Mouse (Mus musculus) E14TG2a.4 (cell line): ENCODE results near the gene Has3.
"Not testable (repeated sequence)": the region's sequence is repeated elsewhere in the genome, so short reads cannot be mapped to it uniquely, and the experiment has no call there.

ENCODE experiments used
- H3K27me3 ChIP-seq: 2 replicates; pipeline ENCODE4 v1.6.1; 2014; ENCODE audit warnings: low read length, control low read depth; ENCODE audit not compliant: insufficient read depth
- H3K36me3 ChIP-seq: 2 replicates; pipeline ENCODE4 v1.6.1; 2014; ENCODE audit warnings: low read length, control low read depth; ENCODE audit not compliant: insufficient read depth
- H3K4me1 ChIP-seq: replicated peaks from 2 replicates; pipeline ENCODE4 v1.6.1; 2014; ENCODE audit warnings: low read depth, low read length, control low read depth
- H3K4me3 ChIP-seq: replicated peaks from 2 replicates; pipeline ENCODE4 v1.5.1; 2014; ENCODE audit warnings: mild to moderate bottlenecking, low read length
- H3K9me3 ChIP-seq: 2 replicates; pipeline ENCODE4 v1.6.1; 2014; ENCODE audit warnings: low read length, control low read depth
- CTCF ChIP-seq: conservative IDR thresholded peaks from 2 replicates; pipeline ENCODE4 v1.5.1; 2014; ENCODE audit warnings: low read length
- NANOG ChIP-seq: IDR thresholded peaks from 2 replicates; pipeline ENCODE4 v1.6.1; 2014; ENCODE audit warnings: borderline replicate concordance, low read length, mixed read lengths
- POU5F1 ChIP-seq: IDR thresholded peaks from 2 replicates; pipeline ENCODE4 v1.6.1; 2014; ENCODE audit warnings: low read length, borderline replicate concordance

The Has3 gene

DNA sequence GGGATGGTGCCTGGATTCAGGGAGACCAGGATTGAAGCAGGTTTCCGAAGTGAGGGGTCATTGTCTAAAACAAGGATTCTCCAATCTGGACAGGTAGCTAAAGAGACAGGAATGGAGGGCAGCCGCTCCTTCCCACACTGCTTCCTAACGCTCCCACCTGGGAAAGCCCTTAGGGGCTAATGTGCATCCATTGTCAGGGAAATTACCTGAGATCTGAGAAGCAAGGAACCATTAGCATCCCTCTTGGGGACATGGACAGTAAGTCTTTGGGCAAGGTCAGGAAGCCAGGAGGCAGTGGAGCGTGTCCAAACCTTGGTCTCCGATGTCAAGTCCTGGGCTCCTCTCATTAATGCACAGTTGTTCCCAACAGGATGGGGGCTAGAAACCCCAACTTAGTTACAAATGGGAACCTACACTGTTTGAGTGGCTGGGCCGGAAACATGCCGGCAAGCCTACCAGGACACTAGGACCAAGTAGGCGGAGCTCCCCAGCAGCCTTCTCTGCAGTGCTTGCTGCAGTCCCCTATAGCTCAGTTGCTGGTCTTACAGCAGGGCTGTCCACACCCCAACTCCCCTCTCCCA lies 2.5 kb downstream of the Has3 start:
- Histone ChIP-seq H3K27me3 (peaks cover 44% of the 10 kb centered on the region), H3K4me1 (peaks cover 77% of the 10 kb centered on the region), H3K9me3 (no peaks in the 10 kb centered on the region), H3K4me3 (peak overlapping the region; percentile 84), H3K36me3 (peaks cover 36% of the 10 kb centered on the region)
- TF ChIP-seq POU5F1 (peak; percentile 46; the same call in 1 of the 2 replicates), NANOG (peak; percentile 91), CTCF (no peak)

DNA sequence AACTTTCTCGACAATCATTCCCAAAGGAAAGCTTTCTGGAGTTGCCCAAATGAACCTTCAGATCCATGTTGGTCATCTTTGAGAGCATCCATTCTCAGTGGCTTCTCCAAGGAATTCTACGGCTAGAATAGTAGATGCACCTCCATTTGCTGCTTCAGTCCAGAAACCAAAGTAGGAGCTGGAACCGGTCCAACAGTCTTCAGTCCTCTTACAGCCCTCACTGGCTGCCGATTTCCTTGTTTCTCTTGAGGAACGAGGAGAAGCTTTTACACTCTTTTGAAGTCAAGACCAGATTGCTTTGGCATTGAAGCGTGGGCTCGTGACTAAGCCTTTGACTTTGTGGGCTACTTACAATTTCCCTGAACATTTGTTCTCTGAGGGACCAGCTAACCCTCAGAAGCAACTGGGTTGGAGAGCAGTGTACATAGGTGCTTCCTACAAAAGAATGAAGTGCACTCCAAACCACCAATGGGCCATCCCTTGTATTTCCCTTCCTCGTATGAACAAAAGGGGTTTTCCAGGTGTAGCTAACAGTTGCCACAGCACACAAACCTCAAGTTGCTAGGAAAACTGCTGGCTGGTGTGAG lies 10.2 kb downstream of the Has3 start:
- Histone ChIP-seq H3K36me3 (peaks cover 97% of the 10 kb centered on the region), H3K9me3 (no peaks in the 10 kb centered on the region), H3K4me1 (peaks cover 47% of the 10 kb centered on the region), H3K27me3 (no peaks in the 10 kb centered on the region), H3K4me3 (no peak overlapping the region)
- no peak for TF ChIP-seq CTCF
- TF ChIP-seq POU5F1, result no peak
- no peak for TF ChIP-seq NANOG

DNA sequence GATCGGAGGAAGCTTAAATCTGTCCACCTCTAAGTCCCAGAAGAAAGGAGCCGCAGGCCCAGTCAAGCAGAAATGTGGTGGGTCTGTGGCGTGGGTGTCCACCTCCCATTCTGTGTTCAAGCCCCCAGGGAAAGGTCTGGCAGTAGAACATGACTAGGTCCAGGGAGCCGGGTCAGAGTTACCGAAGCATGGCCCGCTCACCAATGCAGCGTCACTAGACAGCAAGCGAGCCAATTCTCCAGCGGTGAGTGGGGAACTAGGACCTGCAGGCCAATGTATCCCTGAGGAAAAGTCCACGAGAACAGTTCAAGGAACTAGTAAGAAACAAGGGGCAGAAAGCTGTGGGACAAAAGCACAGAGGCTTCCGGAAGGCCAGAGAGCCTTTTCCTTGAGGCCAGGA lies 14.1 kb downstream of the Has3 start:
- H3K4me3 ChIP-seq, H3K27me3 ChIP-seq, H3K9me3 ChIP-seq: not testable (repeated sequence)
- Histone ChIP-seq H3K36me3 (peaks cover 93% of the 10 kb centered on the region), H3K4me1 (peaks cover 70% of the 10 kb centered on the region)

DNA sequence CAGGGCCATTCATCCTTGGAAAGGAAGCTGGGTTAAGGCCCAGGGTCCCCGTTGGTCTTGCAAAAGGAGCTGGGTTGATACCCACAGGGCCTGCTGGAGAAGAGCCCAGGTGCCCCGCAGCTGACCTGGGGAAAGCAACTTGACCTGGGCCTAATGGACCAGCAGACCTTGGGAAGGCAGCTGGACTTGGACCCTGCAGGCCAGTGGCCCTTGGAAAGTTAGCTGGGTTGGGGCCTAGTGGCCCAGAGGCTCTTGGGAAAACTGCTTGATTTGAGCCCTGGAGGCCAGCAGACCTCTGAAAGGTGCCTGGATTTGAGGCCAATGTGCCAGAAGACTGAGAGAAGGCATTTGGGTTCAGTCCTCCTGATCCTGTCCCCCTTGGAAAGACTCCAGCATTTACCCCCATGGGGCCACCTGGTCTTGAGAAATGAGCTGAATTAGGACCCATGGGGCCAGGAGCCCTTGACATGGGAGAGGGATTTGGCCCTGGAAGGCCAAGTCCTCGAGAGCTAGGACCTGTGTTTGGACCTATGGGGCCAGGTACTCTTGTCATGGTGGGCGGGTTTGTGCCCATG lies 14.9 kb downstream of the Has3 start:
- Histone ChIP-seq H3K36me3 (peaks cover 90% of the 10 kb centered on the region), H3K4me1 (peaks cover 78% of the 10 kb centered on the region)
- H3K9me3 ChIP-seq, H3K4me3 ChIP-seq, H3K27me3 ChIP-seq: not testable (repeated sequence)

DNA sequence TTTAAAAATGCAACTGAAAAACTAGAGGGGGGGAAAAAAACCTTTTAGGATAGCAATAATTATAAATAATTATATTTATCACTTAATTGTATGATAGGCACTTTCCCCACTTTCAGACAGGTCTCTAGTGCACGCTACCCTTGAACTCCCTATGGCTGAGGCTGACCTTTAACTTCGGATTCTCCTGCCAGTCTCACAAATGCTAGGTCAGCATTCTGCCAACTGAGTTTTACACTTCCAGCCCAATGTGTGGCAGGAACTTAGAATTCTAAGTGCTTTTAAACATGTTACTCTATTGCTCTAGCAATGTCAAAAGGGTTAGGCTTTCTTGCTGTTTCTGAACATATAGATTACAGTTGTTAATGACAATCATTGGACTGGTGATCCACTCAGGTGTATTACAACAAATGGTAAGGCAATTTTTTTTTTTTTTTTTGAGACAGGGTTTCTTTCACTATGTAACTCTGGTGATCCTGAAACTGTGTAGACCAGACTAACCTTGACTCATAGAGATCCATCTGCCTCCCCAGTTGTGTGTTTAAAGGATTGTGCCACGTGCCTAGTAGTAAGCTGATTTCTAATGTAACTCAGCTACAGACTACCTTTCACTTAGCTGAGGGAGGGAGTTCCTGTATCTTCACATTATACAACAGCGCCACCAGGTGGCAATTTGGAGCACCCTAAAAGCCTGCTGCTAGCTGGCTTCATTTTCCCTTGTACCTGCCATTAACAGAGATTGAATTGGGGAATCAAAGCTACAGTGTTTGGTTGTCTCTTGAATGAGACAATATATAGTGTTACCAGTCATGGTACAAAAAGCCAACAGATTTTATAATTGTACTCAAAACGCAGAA lies 17.5 kb downstream of the Has3 start:
- Histone ChIP-seq H3K27me3 (no peaks in the 10 kb centered on the region), H3K36me3 (peaks cover 74% of the 10 kb centered on the region), H3K9me3 (no peaks in the 10 kb centered on the region), H3K4me1 (peaks cover 89% of the 10 kb centered on the region), H3K4me3 (no peak overlapping the region)
- peak; percentile 88 for TF ChIP-seq CTCF
- TF ChIP-seq NANOG, result no peak

DNA sequence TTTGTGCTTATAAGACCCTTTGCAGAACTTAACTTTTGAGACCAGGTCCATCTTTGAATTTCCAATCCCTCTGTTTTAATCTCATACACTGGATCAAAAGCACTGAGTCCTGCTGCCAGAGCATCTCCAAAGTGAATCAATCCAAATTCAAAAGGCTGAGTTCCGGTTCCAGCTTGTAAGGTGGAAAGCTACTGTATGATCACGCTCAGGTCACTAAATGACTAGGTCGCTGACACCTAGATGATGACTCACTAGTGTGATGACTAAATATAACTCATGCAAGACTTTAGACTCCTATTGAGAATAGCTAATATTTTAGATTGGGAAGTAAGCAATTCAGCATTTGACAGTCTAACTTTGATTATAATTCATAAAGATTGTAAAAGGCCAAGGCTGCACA lies 18.8 kb downstream of the Has3 start:
- TF ChIP-seq NANOG, result no peak
- no peak for TF ChIP-seq CTCF
- no peak for TF ChIP-seq POU5F1

DNA sequence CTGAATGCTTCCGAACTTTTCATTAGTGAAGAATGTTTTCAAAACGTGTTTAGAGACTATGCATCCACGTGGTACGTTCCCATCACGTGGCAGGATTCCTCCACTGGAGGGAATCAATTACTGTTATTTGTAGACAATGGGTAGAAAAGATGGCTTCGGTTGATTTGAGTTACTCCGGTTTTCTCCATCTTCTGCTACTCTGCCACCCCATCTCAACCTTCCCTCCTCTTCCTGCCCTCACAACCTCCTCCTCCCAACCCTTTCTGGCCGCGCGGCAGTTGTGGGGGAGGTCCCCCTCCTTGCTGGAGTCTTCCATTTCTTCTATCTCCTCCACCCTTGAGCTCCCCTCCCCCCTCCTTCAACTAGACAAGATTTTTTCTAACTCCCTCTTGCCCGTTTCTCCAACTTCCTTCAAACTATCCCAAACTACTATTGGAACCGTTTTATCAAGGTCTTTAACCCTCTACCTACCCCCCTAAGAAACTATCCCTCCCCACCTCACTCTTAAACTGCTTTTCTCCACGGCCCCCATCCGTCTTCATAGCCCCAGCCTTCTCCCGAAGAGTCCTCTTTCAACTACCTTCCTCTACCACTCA lies 22.3 kb downstream of the Has3 start:
- peaks cover 71% of the 10 kb centered on the region for H3K4me1 ChIP-seq
- no peaks in the 10 kb centered on the region for H3K9me3 ChIP-seq
- H3K4me3 ChIP-seq, result peak overlapping the region; percentile 98
- TF ChIP-seq NANOG, result no peak
- no peak for TF ChIP-seq POU5F1
- H3K36me3 ChIP-seq, result peaks cover 57% of the 10 kb centered on the region
- H3K27me3 ChIP-seq, result no peaks in the 10 kb centered on the region

More for the DNA sequence above, 18.8 kb downstream of the Has3 start:
- H3K27me3 ChIP-seq, result no peaks in the 10 kb centered on the region
- H3K4me3 ChIP-seq, result no peak overlapping the region
- H3K9me3 ChIP-seq, result no peaks in the 10 kb centered on the region
- peaks cover 81% of the 10 kb centered on the region for H3K4me1 ChIP-seq
- peaks cover 62% of the 10 kb centered on the region for H3K36me3 ChIP-seq

DNA sequence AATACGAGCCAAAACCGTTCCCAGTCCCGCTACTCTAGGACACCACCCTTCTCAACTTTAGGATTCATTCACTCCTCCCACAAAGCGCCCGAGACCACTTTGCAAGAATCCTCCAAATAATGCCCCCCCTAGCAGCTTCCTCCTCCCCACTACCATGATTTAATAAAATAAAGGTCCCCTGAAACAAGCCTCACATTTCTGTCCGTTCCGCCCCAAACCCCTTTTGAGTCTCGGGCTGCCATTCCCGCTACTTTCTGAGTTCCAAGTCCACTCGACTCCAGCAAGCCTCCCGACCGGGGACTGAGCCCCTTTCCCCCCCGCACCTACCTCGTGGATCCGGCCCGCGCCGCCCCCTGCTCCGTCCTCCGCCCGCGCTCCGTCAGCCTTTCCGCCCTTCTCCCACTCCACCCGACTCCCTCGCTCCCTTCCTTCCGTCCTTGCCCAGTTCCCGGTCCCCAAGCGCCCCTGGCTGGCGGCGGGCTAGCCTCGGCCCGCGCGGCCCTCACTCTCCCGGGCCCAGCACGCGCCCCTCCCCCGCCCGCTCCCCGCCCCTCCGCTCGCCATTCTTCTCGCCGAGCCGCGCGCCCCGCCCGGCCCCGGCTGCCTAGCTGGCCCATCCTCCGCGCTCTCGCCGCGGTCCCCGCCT lies 22.9 kb downstream of the Has3 start:
- Histone ChIP-seq H3K27me3 (no peaks in the 10 kb centered on the region), H3K4me3 (peak overlapping the region; percentile 98), H3K4me1 (peaks cover 65% of the 10 kb centered on the region), H3K9me3 (no peaks in the 10 kb centered on the region), H3K36me3 (peaks cover 59% of the 10 kb centered on the region)
- TF ChIP-seq POU5F1 (no peak), CTCF (no peak), NANOG (no peak)
